Mouse (Mus musculus): ENCODE results near the gene Cenpt. TPM values are rescaled to one million over a fixed set of nuclear protein-coding genes. Genes with fewer than 3 reads are reported as not detected.
"Not testable (repeated sequence)": the region's sequence is repeated elsewhere in the genome, so short reads cannot be mapped to it uniquely, and the experiment has no call there.

The Cenpt gene
- total RNA-seq, 2 experiments from 2014 or later: 2.2 to 2.5 TPM

DNA sequence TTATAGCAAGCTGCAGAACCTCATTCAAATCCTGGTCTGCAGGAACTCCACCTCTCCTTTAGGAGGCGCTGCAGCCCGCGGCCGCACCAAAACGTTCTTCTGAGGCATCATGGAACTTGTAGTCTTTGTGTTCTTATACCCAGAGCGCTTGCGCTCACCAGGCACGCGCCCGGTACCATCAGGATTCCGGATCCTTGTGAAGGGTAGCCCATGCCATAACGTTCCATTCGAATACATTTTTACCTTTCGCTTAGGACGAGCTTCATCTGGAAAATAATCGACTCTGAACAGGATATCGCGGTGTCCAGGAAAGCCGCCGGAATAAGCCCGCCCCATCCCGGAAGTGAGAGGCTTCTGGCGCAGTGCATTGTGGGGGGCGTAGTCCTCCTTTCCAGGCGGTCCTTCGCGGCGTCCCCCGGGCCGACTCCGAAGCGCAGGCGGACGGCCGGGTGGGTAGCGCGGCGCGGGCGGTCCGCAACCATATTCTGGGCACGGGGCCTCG, 1.7 kb upstream of the Cenpt start, which contains the start of gene Thap11:
TSS of gene Thap11 (plus strand) at position 418 of the 502 bp plus-strand sequence.
- DNase-seq: peak; percentile 95 to 96

DNA sequence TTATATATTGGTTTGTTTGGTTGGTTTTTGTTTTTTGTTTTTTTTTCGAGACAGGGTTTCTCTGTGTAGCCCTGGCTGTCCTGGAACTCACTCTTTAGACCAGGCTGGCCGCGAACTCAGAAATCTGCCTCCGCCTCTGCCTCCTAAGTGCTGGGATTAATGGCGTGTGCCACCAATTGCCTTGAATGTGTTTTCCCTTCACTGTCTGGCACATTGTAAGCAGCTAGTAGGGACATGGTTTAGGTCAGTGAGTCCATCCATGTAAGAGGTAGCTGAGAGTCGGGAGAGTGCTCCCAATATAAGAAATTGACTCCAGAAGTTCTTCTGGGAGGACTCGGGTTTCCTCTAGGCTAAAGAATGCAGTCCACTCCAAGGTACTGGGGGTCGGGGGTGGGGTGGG, 1.2 kb upstream of the Cenpt start:
- no peak for DNase-seq

DNA sequence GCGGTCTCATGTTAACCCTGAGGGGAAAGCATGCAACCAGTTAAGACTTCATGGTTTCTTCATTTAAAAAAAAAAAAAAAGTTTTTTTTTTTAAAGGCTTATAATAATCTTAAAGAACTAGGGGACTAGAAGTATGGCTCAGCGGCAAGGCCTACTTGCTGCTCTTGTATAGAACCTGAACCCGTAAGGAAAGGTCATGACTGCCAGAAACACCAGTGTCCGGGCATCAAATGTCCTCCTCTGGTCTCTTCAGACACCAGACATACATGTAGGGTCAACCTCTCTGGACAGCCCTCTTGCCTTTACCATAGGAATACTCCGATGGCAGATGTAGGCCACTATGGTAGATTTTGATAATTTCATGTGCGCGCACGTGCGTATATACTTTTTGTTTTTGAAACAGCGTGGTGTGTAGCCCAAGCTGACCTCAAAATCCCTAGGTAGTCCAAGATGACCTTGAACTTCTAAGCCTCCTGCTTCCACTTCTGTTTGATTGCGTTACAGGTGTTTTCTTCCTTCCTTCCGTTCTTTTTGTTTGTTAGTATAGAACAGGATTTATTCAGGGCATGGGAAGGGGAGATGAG, 840 bp downstream of the Cenpt start:
- DNase-seq: peak in 1 of 2 experiments; percentile 41

DNA sequence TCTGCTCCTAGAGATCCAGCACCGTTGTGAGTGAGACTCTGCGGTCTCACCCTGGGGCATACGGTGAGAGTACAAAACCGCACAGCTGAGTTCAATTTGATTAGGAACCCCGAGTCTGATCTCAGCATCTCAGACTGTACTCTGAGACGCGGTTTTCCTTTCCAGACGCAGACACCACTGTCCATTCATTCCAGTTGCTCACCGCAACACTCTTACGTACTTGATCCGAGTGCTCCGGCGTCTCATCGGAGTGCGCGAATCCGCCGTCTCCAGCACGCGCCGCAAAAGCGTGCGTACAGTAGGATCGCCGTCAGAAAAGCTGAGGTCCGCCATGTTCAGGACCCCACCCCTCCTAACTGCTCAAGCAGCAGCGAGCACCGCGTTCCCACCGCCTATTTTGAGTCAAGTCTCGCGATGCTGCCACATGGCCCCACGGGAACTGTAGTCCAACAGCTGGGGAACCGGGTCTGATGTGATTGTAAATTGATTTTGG, 1.4 kb downstream of the Cenpt start:
- peak; percentile 92 to 96 for DNase-seq

DNA sequence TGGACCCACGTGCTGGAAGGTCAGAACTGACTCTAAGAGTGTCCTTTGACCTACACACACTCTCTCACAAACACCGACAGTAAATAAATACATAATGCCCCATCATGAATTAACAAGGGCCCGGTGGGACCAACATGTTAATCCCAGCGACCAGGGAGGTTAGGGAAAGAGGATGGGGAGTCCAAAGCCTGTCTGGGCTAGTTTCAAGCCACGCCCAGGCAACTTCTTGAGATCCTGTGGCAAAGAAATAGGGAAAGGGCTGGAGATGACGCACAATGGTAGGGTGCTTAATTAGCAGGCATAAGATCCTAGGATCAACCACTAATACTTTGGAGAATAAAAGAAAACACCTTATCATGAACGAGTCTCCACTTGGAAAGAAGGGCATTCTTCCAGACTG, 2.5 kb downstream of the Cenpt start:
- no peak for DNase-seq

DNA sequence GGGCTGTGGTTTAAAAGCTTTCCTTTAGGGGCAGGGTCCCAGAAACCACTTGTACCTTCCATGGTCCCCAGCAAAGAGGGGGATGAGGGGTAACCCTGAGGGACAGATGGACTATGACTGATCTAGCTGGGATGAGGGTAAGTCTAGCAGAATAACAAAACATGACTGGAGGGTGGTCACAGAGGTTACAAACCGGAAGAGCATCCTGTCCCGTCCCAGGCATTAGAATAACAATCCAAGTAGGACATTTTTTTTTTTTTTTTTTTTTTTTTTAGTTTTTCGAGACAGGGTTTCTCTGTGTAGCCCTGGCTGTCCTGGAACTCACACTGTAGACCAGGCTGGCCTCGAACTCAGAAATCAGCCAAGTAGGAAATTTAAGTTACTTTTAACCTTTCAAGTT, 3.1 kb downstream of the Cenpt start:
- no peak for DNase-seq

DNA sequence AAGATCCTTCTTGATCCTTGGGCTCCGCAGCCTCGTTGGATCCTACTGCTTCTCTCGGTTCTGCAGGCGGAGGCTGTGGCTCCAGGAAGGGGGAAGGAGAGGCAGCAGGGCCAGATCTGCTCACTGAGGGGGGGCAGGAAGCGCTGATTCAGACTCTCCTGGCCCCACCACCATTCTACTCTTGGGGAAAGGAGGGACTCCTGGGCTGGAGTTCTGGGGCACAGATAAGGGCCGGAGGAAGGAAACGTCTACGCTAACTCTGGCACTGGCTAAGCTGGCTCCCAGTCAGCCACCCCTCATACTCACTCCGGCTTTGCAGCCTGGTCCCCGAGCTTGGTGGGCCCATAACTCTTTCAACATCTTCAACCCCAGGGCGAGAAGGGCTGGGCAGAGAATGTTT, 6.4 kb downstream of the Cenpt start:
- peak in 1 of 2 experiments; percentile 46 for DNase-seq

DNA sequence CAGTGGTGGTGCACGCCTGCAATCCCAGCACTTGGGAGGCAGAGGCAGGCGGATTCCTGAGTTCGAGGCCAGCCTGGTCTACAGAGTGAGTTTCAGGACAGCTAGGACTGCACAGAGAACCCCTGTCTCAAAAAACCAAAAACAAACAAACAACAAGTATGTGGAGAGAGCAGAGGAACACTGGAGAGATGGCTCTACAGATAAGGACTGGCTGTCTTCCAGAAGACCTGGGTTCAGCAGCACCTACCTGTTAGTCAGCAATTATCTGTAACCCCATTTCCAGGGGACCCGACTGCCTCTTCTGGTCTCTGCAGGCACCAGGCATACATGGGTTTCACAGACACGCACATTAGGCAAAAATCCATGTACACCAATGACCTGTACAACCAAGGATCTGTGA, 13.9 kb downstream of the Cenpt start:
- no peak for DNase-seq

DNA sequence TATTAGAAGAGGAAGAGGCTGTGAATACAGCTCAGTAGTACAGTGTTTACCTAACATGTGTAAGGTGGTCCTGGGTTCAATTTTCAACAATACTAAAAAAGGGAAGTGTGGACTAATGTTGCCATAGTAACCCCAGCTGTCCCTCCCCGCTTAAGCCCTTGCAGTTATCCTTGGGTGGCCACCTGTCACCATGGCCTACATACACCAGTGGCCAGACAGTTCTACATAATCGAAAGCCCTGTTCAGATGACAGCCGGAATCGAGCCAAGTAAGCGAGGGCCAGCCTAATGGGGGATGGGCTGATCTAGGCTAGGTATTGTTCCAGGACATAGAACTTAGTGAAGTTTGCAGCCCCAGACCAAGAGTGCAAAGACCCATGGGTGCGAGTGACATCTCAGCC, 16.1 kb downstream of the Cenpt start:
- DNase-seq: no peak

DNA sequence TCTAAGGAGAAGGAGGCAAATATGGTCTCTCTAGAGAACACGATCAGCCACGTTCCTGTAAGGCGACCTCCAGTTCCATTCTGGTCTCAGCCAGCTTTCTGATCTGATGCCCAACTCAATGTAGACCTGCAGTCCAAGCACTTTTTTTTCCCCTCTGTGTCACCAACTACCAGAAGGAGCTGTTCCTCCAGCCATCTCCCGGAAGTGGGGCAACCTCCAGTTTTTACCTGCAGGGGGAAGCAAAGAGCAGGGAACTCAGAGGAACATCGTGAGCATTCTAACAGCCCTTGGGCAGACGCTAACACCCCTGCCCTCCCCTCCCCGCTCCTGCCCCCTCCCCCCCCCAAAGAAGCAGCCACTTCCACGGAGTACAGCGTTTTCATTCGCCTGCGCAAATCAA, 17.8 kb downstream of the Cenpt start:
- peak; percentile 74 to 88 for DNase-seq

DNA sequence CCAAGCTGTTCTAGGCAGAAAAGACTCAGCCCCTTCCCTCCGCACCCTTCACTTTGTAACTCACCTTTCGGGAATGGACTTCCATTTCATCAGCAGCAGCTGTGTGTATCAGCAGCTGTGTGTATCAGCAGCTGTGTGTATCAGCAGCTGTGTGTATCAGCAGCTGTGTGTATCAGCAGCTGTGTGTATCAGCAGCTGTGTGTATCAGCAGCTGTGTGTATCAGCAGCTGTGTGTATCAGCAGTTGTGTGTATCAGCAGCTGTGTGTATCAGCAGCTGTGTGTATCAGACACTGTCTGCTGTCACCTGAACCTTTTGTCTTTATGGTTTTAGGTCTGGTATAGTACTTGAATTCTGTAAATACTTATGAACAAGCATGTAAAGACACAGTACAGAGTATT, 19.3 kb downstream of the Cenpt start:
- not testable (repeated sequence) for DNase-seq

DNA sequence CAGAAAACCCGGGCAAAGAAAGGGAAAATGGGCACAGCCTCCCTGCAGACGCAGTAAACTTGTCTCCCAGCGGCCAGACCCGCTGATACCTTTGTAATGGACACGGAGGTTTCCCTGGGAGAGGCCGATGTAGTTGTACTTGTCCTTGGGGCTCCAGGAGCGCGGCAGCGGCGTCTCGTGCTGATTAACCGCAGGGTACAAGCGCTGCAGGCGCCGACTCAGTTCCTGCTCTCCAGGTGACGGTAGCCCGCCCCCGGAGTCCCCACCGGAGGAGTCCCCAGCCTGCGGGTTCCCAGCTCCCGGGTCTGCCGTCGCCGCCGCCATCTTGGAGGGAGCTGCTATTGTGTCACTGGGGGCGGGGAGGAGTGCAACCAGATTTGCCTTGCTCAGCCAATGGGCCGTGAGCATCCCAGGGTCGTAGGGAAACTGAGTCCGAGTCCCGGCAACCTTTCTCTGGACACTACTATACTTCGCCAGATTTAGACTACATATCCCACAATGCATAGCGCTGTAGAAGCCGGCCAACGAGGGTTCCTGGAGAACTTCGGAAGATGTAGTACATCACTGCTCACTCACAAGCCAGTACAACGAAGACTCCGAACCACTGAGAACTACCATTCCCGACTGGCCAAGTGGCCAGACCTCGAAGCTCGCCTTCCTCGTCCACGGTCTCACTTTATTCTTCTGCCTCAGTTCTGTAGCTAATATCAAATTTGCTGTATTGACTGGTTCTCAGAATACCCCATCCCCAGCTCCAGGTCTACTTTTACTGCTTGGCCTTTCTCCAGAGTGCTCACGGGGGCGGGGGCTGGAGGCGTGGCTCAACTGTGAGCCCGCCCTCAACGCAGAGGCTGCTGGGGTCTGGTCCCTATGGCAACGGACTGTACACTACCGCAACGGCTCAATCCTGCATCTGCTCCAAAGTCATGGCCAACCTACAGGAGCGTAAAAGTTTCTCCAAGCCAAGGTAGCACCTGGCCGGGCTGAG, 25.9 kb downstream of the Cenpt start, which contains the start of the genes Ranbp10 and Tsnaxip1:
TSS of gene Ranbp10 (minus strand) at position 490 of the 988 bp plus-strand sequence.
TSS of gene Tsnaxip1 (plus strand) at position 871 of the 988 bp plus-strand sequence.
- peak; percentile 97 to 99 for DNase-seq

DNA sequence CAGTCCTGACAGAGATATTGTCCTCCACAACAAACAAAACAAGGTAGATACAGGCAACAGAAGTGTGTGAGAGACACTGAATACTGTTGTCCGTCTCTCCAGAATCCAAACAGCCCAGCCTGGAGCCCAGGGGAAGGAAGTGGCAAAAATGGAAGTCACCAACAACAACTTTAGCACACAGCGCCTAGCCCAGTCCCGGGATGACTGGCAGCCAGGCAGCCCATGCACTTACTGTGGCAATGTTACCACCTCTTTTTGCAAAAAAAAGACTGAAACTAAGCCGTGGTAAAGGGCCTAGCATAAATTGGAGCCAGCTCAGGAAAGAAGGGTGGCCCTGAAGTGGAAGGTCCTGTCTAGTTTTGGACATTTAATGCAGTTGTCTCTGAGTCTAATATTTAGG, 26.7 kb downstream of the Cenpt start:
- DNase-seq: no peak

DNA sequence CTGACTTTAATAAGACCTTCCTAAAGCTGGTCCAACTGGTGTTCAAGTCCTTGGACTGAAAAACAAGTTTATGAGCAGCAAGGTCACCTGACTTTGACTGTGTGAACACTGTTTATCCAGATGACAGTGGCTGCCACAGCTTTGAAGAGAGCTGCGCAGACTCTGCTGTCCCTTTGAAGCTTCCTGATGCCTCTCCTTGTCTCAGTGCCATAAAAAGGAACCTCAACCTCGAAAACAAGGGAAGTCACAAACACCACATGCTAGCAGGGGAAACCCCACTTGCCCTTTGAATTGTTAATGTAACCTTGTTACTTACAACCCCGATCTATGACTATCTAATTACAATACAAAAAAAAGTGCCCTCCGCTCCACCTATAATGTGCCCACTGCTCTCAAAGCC, 27.6 kb downstream of the Cenpt start:
- DNase-seq: peak in 1 of 2 experiments; percentile 24

DNA sequence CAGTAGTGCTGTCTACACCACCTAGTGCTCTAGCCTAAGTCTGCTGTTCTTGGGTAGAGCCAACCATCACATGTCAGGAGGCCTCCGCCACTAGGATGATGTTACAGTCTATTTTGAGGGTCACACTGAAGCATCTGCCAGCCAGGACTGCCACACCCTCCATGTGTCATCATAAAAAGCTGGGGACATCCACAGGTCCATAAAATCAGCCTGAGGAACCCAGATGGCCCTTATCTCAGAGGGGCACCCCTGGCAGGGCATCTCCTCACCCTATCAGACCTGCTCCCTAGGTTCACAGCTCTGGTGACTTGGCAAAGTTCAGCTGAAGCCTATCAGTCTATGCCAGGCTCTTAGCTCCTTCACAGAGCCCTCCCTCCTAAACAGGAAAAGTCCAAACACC, 32.2 kb downstream of the Cenpt start:
- DNase-seq: peak; percentile 51 to 68

DNA sequence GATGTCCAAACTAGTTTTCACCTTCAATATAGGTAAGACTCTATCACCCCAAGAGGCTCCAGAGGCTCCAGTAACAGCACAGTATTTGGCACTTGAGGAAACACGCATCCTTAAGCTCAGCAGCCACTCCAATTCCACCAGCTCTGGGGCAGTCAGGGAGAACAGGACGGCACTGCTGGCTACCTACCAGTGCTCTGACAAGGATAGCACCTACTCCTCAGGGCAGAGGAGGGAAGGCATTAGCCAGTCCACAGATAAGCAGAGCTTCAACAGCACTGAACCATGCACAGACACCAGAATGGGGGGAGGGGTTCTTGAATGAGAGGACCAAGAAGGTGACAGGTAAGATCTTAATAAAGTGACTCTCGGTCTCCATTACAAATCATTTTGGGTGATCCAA, 33.4 kb downstream of the Cenpt start:
- DNase-seq: no peak

DNA sequence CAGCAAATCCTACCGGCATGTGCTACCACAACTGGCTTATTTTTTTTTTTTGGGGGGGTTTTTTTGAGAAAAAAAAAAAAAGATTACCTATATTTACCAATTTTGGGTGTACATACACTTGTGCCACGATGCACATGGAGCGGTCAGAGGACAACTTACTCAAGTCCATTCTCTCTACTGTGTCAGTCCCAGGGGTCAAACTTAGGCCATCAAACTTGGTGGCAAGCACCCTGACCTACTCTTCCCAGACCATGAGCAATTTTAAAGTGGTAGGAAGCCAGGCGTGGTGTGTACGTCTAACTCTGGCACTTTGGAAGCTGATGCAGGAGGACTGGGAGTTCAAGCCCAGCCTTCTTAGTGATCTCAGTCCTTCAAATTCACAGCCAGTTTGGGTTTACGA, 39.8 kb downstream of the Cenpt start:
- DNase-seq: no peak

DNA sequence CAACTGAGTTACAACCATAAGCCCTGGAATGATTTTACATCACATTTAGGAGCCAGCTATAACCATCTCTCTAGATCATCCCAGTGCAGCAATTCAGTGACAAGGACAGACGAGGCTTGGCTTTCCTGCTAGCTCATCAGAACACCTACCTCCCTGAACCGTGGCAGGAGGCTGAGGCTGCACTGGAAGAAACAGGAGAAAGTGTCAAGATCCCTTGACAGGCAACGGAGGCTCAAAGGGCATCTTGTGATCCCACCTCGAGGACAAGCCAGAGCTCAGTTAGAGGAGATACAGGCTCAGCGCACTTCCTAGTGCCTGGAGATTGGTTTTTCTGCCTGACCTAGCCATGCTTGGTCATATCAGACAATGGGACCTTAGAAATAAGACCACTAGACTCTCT, 40.6 kb downstream of the Cenpt start:
- DNase-seq: no peak

DNA sequence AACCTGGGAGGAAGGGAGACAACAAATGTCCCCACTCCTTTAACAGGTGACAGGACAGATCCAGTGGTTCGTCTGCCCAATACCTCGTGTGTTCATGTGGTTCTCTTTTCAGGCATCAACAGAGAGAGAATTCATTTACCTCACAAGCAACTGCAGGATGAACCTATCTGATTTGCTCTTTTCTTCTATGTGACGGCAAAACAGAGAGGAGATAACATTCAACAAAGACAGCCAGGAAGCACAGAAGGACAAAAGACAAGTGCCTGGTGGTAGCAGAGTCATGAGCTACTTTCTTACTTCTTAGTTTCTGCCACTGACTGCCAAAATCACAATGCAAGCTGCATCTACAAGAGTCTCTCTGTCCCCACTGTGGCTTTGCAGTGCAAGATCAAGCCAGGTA, 41.5 kb downstream of the Cenpt start:
- no peak for DNase-seq

DNA sequence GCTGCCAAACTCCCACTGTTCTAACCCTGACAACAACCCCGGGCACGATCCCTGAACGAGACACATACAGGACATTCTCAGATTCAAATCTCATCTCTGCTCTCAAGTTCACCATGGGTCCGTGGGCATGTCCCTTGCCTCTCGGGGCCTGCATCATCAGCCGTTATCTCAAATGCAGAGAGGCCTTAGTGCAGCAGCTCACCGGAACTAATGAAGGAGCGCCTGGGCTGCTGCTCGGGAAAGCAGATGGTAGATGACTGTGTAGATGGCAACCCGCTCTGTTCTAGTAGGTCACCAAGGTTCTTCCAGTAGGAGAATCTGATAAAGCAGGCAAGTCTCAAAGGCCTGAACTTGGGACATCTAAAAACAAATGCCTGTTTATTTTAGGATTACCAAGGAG, 42.0 kb downstream of the Cenpt start:
- no peak for DNase-seq

DNA sequence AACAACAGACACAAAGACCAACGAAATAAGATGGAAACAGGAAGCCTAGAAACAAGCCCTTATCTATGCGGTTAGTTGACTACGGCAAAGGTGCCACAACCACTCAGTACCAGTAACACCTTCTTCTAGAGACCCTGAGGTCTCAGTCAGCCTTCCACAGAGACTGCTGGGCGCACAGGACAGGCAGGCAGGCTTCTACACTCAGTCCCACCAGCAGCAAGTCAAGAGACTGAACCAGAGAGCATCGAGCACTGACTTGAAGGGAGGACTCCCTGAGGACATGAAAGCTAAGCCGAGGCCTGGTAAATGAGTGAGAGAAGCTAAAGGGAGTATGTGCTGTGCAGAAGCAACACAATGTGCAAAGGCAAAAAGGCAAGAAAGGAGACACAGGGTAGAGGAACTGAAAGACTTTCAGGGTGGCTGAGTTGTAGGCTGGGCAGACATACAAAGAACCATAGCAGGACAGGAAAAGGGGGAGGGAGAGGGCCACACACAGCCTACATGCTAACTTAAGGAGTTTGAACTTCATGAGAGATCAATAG, 42.8 kb downstream of the Cenpt start:
- no peak for DNase-seq

DNA sequence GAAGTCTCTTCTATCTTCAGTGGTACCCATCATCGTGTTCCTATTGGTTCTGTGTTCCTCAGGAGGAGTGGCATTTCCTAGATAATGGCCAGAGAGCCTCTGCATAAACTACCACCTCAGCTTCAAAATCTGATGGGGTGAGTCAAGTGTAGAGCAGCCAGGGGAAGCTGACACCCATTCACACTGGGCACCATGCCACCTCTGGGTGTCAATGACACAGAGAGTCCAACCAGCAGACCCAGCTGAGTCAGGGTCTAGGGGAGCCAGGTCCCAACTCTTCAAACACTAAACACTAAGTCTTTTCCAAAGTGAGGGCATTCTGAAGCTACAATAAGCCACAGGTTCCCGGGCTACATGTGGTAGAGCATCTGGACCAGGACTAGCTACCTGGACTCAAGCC, 44.6 kb downstream of the Cenpt start:
- peak; percentile 41 to 43 for DNase-seq

DNA sequence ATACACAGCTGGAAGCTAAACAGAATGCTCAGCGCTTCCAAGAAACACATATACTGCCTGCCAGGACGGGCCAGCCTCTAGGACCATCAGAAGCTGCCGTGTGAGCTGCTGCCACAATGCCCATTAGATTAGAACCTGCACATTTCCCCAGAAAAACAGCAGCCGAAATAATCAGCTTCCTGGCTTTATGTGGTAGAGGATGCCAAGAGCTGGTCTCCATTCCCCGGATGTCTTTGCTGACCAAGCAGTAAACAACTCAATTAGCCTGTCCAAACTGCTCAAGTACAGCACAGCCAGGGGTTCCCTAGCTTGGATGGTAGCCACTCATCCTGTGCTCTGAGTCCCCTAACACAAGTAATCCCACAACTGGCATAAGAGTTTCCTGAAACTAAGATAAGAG, 45.3 kb downstream of the Cenpt start:
- peak in 1 of 2 experiments; percentile 35 for DNase-seq
